Mouse (Mus musculus) neural tube, embryonic 15.5 days (tissue): ENCODE data around the gene Gm45618. TPM values are rescaled to one million over a fixed set of nuclear protein-coding genes. Genes with fewer than 3 reads are reported as not detected.
"Not testable (repeated sequence)": the region's sequence is repeated elsewhere in the genome, so short reads cannot be mapped to it uniquely, and the experiment has no call there.

Experiments
- ATAC-seq: fragments of 200-750 bp; cut with Nextera tagmentation; 2 replicates; pipeline ENCODE4 v1.8.0; 2017; ENCODE audit warnings: mild to moderate bottlenecking, moderate TSS enrichment, moderate library complexity; ENCODE audit not compliant: low FRiP score
- H3K27ac ChIP-seq: fragments of 300-500 bp; sonication (generic); replicated peaks from 2 replicates; pipeline ENCODE4 v1.5.1; 2015; ENCODE audit warnings: mild to moderate bottlenecking, inconsistent platforms
- H3K27me3 ChIP-seq: fragments of 300-500 bp; sonication (generic); replicated peaks from 2 replicates; pipeline ENCODE4 v1.6.1; 2015; ENCODE audit warnings: inconsistent platforms
- H3K36me3 ChIP-seq: fragments of 300-500 bp; sonication (generic); 2 replicates; pipeline ENCODE4 v1.6.1; 2015; ENCODE audit warnings: inconsistent platforms
- H3K4me1 ChIP-seq: fragments of 300-500 bp; sonication (generic); 2 replicates; pipeline ENCODE4 v1.6.1; 2015; ENCODE audit warnings: inconsistent platforms
- H3K4me2 ChIP-seq: fragments of 300-500 bp; sonication (generic); 2 replicates; pipeline ENCODE4 v1.6.1; 2015; ENCODE audit warnings: inconsistent platforms, mild to moderate bottlenecking, moderate library complexity
- H3K4me3 ChIP-seq: fragments of 300-500 bp; sonication (generic); replicated peaks from 2 replicates; pipeline ENCODE4 v1.5.1; 2015; ENCODE audit warnings: mild to moderate bottlenecking, inconsistent platforms
- H3K9ac ChIP-seq: fragments of 300-500 bp; sonication (generic); replicated peaks from 2 replicates; pipeline ENCODE4 v1.6.1; 2015; ENCODE audit warnings: mild to moderate bottlenecking, inconsistent platforms
- H3K9me3 ChIP-seq: fragments of 300-500 bp; sonication (generic); replicated peaks from 2 replicates; pipeline ENCODE4 v1.6.1; 2016; ENCODE audit warnings: inconsistent platforms
- WGBS: fragments of 180-500 bp; shearing (Covaris S2); methylation state at CpG from one replicate; pipeline ENCODE4 v1.1.7; 2015; ENCODE audit warnings: mixed read lengths; 5-methylcytosine and 5-hydroxymethylcytosine counted together
- polyA plus RNA-seq: library from polyadenylated mRNA; unstranded; fragments of >200 nt; fragmentation: Nextera tagmentation; extraction: Ambion mirVana; gene quantifications from 2 replicates; pipeline ENCODE4 v1.2.1, GENCODE M21; 2015

Gene Gm45618
- polyA plus RNA-seq, 1 experiment from 2014 or later, result 0.50 TPM

- Histone ChIP-seq H3K9ac (no peak overlapping the region), H3K4me1 (no peaks in the 10 kb centered on the region), H3K4me2 (no peak overlapping the region), H3K9me3 (no peaks in the 10 kb centered on the region), H3K4me3 (no peak overlapping the region), H3K36me3 (no peaks in the 10 kb centered on the region), H3K27ac (no peak overlapping the region), H3K27me3 (0 out of 2 replicates have a peak, but pooled peaks cover 3% of the 10 kb centered on the region)
- WGBS, result 19% methylated on average over 1 of the region's 1 CpGs
- ATAC-seq, result no peak
Measured at GRCm38 (mm10) chr7:142140696-142141095, 20.2 kb upstream of the Gm45618 start.

GRCm38 (mm10) chr7:142135934-142136333, 15.4 kb upstream of the Gm45618 start, which contains the start of gene Gm39115:
Gm39115 (minus strand) TSS chr7:142136034.
- H3K36me3 ChIP-seq, H3K27me3 ChIP-seq, H3K4me1 ChIP-seq, H3K4me2 ChIP-seq, H3K9me3 ChIP-seq, H3K9ac ChIP-seq, H3K4me3 ChIP-seq, ATAC-seq, H3K27ac ChIP-seq: not testable (repeated sequence)
- WGBS, result 65% methylated on average over 2 of the region's 2 CpGs

GRCm38 (mm10) chr7:142134206-142134995, 13.9 kb upstream of the Gm45618 start:
- H3K27ac ChIP-seq, result no peak overlapping the region
- no peaks in the 10 kb centered on the region for H3K9me3 ChIP-seq
- WGBS, result 49% methylated on average over 4 of the region's 4 CpGs
- no peaks in the 10 kb centered on the region for H3K36me3 ChIP-seq
- H3K4me1 ChIP-seq, result no peaks in the 10 kb centered on the region
- ATAC-seq, result no peak
- no peaks in the 10 kb centered on the region for H3K27me3 ChIP-seq
- no peak overlapping the region for H3K9ac ChIP-seq
- H3K4me3 ChIP-seq, result no peak overlapping the region
- H3K4me2 ChIP-seq, result no peak overlapping the region

DNA sequence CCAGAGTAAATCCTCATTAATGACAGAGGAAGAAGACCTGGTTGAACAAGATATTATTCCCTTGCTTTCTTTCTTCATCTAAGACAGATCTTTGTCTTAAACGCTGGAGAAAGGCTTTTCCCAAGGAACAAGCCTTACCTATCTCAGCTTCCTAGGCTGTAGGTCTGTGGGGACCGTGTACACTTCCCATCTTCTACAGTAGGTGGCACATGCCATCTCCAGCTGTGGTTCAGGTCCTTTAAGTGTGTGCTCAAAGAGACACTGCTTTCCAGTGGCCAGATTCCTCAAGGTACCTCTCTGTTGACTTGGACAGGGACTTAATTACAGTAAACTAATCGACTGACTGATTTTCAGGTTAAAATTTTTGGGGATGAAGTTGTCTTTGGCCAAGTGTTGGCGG, 8.3 kb upstream of the Gm45618 start:
- H3K4me2 ChIP-seq, result no peak overlapping the region
- H3K9me3 ChIP-seq, result no peaks in the 10 kb centered on the region
- no peak overlapping the region for H3K27ac ChIP-seq
- no peaks in the 10 kb centered on the region for H3K27me3 ChIP-seq
- no peak overlapping the region for H3K4me3 ChIP-seq
- H3K36me3 ChIP-seq, result no peaks in the 10 kb centered on the region
- WGBS, result 67% methylated on average over 4 of the region's 4 CpGs
- H3K9ac ChIP-seq, result no peak overlapping the region
- ATAC-seq, result no peak
- no peaks in the 10 kb centered on the region for H3K4me1 ChIP-seq

- no peaks in the 10 kb centered on the region for H3K27me3 ChIP-seq
- H3K4me2 ChIP-seq, result no peak overlapping the region
- no peaks in the 10 kb centered on the region for H3K4me1 ChIP-seq
- no peak overlapping the region for H3K9ac ChIP-seq
- H3K9me3 ChIP-seq, result no peaks in the 10 kb centered on the region
- H3K27ac ChIP-seq, result no peak overlapping the region
- no peak for ATAC-seq
- 25% methylated on average over 5 of the region's 5 CpGs for WGBS
- no peak overlapping the region for H3K4me3 ChIP-seq
- no peaks in the 10 kb centered on the region for H3K36me3 ChIP-seq
Measured at GRCm38 (mm10) chr7:142119632-142120031, 897 bp downstream of the Gm45618 start.

GRCm38 (mm10) chr7:142104747-142105146, 15.8 kb downstream of the Gm45618 start:
- no peak overlapping the region for H3K27ac ChIP-seq
- 0 out of 2 replicates have a peak, but pooled peaks cover 2% of the 10 kb centered on the region for H3K4me1 ChIP-seq
- no peaks in the 10 kb centered on the region for H3K36me3 ChIP-seq
- no peaks in the 10 kb centered on the region for H3K27me3 ChIP-seq
- H3K4me3 ChIP-seq, result no peak overlapping the region
- 62% methylated on average over 5 of the region's 5 CpGs for WGBS
- no peak for ATAC-seq
- no peaks in the 10 kb centered on the region for H3K9me3 ChIP-seq
- no peak overlapping the region for H3K4me2 ChIP-seq
- no peak overlapping the region for H3K9ac ChIP-seq

GRCm38 (mm10) chr7:142097776-142098175, 22.8 kb downstream of the Gm45618 start:
- 8% methylated on average over 9 of the region's 9 CpGs for WGBS
- Histone ChIP-seq H3K4me3 (no peak overlapping the region), H3K27ac (no peak overlapping the region), H3K36me3 (no peaks in the 10 kb centered on the region), H3K9me3 (no peaks in the 10 kb centered on the region), H3K9ac (0 out of 2 replicates have a peak overlapping the region, but pooled peaks have one; percentile 26), H3K4me2 (peak overlapping the region; percentile 35), H3K4me1 (peaks cover 30% of the 10 kb centered on the region), H3K27me3 (0 out of 2 replicates have a peak, but pooled peaks cover 2% of the 10 kb centered on the region)
- peak; percentile 46 for ATAC-seq

DNA sequence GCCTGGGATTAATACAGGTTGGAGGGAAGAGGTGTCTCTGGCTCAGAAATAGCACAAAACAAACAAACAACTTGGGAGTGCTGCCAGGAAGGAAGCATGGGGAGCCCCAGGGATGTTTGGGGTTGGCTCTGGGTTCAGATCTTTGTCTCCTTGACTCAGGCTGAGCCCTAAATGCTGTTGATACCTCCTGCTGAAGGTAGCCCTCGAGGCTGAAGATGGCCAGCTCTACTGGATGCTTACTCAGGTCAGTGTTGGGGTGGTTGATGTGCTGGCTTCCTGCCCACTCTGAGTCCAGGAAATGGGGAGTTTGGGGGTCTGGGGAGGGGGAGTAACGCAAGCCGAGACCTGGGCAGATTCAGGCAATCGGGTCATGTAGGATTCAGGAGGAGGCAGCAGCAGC, 23.8 kb downstream of the Gm45618 start:
- Histone ChIP-seq H3K9me3 (no peaks in the 10 kb centered on the region), H3K36me3 (no peaks in the 10 kb centered on the region), H3K27me3 (0 out of 2 replicates have a peak, but pooled peaks cover 2% of the 10 kb centered on the region), H3K4me1 (peaks cover 41% of the 10 kb centered on the region), H3K9ac (no peak overlapping the region), H3K27ac (no peak overlapping the region), H3K4me3 (peak overlapping the region; percentile 70; the same call in 1 of the 2 replicates), H3K4me2 (peak overlapping the region; percentile 95)
- no peak for ATAC-seq
- WGBS, result 77% methylated on average over 4 of the region's 4 CpGs

- no peaks in the 10 kb centered on the region for H3K9me3 ChIP-seq
- peak within 1 kb of the TSS; percentile 96 for H3K9ac ChIP-seq
- H3K4me1 ChIP-seq, result peaks cover 55% of the 10 kb centered on the region
- peak within 1 kb of the TSS; percentile 70 for H3K4me3 ChIP-seq
- under 1% methylated on average over 55 of the region's 63 CpGs for WGBS
- H3K27ac ChIP-seq, result peak within 1 kb of the TSS; percentile 93
- no peaks in the 10 kb centered on the region for H3K36me3 ChIP-seq
- ATAC-seq, result peak; percentile 87
- H3K4me2 ChIP-seq, result peak within 1 kb of the TSS; percentile 95
- 0 out of 2 replicates have a peak, but pooled peaks cover 2% of the 10 kb centered on the region for H3K27me3 ChIP-seq
Measured at GRCm38 (mm10) chr7:142095183-142095931, 25.2 kb downstream of the Gm45618 start, which contains the start of gene Dusp8. Dusp8 (minus strand) TSS chr7:142095843.

DNA sequence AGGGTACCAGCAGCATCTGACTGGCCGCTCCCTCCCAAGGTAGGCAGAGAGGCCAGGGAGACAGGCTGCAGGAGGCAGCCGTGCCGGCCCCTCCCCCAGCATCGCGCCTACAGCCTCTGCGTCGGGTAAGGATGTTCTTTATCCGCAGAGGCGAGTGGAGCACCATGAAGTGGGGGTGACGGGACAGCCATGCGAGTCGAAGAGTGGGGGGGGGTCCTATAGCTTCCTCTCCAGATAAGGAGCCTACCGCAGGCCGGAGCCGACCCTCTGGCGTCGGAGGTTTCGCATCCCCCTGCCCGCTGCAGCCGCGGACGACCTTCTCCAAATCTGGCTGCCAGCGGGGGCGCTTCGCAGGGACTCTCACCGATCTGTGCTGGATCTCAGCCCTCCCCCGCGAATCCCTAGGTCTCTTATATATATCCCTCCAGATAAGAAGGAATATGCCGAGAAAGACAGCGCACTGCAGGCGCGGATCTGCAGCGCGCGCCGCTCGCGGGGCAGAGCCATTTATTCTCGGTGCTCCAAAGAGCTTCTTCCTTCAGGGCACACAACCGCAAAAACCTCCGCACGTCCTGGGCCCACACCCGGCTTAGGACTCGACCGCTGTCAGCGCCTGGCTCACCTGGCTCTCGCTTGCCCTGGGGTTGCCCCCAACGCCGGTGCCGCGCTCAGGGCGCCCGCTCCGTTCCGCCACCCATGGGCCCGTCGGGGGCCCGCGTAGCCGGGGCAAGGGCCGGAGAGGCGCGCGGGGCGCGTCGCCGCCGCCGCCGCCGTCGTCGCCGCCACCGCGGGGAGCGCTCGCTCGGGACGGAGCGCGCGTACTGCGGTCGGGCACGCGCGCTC, 26.0 kb downstream of the Gm45618 start:
- Histone ChIP-seq H3K27ac (peak overlapping the region; percentile 93), H3K9ac (peak overlapping the region; percentile 96), H3K27me3 (0 out of 2 replicates have a peak, but pooled peaks cover 2% of the 10 kb centered on the region), H3K36me3 (no peaks in the 10 kb centered on the region), H3K4me1 (peaks cover 63% of the 10 kb centered on the region), H3K9me3 (no peaks in the 10 kb centered on the region), H3K4me3 (peak overlapping the region; percentile 70), H3K4me2 (peak overlapping the region; percentile 95)
- under 1% methylated on average over 89 of the region's 89 CpGs for WGBS
- peak; percentile 56 for ATAC-seq

DNA sequence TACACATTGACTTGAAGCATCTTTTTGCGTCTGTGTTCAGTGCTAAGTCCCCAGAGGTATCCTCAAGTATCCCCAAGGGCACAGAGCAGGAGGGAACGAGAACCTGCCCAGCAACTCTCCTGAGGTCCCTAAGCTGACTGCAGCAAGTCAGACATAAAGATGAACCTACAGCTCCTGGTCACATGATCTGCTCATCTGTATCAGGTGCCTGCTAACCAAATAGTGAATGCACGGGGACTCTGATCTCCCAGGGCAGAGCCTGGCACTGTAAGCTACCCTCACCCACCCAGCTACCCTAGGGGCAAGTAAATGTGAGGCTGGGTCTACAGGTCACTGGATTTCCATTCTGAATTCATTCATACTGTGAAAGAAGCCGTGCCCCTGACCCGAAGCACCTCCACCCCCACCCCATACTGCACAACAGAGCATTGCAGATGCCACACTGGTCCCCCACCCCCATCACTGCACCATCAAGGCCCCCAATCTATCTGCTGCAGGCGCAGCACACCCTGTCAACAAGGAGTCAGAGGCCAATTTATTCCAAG, 26.8 kb downstream of the Gm45618 start:
- peak overlapping the region; percentile 70 for H3K4me3 ChIP-seq
- 15% methylated on average over 6 of the region's 6 CpGs for WGBS
- H3K36me3 ChIP-seq, result no peaks in the 10 kb centered on the region
- peaks cover 70% of the 10 kb centered on the region for H3K4me1 ChIP-seq
- ATAC-seq, result no peak
- H3K4me2 ChIP-seq, result peak overlapping the region; percentile 95
- no peaks in the 10 kb centered on the region for H3K9me3 ChIP-seq
- 0 out of 2 replicates have a peak, but pooled peaks cover 2% of the 10 kb centered on the region for H3K27me3 ChIP-seq
- peak overlapping the region; percentile 93 for H3K27ac ChIP-seq
- peak overlapping the region; percentile 96 for H3K9ac ChIP-seq
